Mouse (Mus musculus) T-cell, adult 2 months (primary cell): ENCODE data around the gene Zfp648.

Experiments
- DNase-seq: peaks from one replicate; pipeline ENCODE4 v3.0.0; 2022; ENCODE audit warnings: low spot score

Gene Zfp648

DNA sequence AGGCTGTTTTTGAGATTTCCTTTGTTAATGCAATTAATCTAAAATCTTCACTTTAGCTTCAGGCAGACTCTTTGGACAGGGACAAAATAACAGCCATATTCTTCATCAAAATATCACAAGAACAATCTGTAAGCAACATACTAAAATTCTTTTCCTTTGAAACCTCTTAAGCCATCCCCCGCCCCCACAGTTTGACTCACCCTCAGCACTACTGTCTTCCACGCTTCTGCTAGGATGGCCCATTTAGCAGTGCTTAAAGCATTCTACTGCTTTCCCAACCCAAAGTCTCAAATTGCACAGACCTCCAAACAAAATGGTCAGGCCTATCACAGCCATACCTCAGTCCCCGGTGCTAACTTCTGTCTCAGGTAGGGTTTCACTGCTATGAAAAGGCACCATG, 19.6 kb downstream of the Zfp648 start:
- DNase-seq: no peak

DNA sequence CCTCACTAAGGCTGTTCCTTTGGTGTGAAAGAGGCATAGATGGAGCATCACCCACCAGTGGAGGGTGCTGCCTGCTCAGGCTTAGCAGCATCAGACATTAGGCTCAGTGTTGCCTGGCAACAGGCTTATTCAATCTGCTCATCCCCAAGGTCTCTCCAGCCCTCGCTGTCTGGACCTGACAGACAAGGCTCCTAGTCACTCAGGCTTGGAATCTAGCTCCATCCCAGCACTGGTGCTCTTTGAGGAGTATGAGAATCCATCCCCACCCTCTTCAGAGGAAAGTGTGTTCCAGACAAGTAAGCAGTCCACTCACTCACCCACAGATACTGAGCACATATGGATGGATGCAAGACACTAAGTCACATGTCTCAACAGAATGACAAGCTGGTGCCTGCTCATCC, 22.8 kb downstream of the Zfp648 start:
- no peak for DNase-seq

DNA sequence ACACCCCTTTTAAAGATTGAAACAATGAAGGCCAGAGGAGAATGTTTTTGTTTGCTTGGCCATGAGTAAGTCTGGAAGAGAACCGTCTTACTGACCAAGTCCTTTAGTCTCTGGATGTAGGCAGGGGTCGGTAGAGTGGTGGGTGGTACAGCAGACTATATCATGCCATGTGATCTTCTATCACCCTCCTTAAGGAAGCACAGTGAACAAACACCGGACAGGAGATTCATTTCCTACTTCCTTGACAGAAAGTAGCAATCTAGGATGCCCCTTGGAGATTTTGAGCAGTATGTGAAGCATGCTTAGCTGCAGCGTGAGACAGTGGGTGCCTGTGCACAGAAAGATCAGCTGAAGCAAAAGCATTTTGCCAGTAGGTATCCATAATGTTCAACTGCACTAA, 31.6 kb downstream of the Zfp648 start:
- DNase-seq: no peak

DNA sequence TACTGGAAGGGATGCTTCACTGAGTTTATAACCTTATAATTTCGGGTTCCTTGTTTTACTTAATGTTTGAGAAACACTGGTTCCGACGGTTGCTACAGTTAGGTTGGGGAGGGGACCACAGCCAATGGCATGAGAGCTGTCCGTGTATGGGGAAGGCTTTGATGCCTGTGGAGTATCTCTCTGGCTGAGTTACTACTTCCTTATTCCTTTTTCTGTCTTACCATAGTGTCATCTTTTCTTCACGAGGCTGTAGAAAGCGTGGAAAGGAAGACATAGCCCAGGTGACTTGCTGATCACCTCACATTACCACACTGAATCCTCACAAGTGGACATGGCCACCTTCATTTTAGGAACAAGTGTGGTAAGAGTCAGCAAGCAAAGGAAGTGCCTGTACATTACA, 32.0 kb downstream of the Zfp648 start:
- DNase-seq: no peak

DNA sequence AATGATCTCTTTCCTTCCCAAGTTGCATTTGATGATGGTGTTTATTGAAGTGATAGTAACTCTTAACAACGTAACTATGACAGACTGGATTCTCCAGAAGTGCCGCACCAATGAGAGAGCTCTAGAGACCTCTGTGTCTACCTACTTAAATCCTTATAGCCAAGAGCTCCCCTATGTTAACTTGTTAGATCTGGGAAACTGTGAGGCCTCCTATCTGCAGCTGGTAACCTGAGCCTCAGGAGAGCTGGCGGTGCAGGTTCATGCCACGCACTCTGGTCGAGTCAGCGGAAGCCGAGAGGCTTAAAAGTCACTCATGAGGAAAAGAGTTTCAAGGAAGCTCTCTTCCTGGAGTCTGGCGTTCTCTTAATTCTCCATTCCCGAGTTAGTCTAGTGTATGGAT, 33.8 kb downstream of the Zfp648 start:
- no peak for DNase-seq

DNA sequence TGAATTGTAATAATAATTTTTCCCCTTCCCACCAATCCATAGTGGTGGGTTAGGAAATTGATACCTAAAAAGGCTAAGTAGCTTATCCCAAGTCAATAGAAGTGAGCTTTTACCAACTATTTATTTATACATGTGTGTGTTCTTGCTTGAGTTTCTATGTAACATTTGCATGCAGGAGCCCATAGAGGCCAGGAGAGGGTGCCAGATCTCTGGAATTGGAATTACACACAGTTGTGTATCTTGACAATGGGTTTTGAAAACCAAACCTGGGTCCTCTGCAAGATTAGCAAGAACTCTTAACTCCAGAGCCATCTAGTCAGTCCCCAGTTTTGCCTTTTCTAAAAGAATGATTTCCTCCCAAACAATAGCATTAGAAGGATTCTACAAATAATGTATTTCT, 37.9 kb downstream of the Zfp648 start:
- no peak for DNase-seq

DNA sequence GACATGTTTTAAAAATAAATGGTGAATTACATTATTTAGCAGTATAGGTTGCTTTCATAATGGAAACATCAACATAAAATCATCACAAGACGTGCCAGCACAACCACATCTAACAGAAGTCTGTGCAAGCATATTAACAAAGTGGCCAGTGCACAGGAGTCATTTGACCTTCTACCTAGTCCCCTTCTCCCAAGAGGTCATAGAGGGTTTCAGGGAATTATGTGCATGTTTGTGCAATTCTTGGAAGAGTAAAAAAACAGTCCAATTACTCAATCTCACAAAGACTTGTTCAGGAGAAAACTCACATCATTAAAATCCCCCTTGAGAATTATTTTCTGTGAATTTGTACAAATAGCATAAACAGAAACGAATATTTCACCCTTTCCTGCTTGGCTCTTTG, 50.2 kb downstream of the Zfp648 start:
- DNase-seq: no peak

DNA sequence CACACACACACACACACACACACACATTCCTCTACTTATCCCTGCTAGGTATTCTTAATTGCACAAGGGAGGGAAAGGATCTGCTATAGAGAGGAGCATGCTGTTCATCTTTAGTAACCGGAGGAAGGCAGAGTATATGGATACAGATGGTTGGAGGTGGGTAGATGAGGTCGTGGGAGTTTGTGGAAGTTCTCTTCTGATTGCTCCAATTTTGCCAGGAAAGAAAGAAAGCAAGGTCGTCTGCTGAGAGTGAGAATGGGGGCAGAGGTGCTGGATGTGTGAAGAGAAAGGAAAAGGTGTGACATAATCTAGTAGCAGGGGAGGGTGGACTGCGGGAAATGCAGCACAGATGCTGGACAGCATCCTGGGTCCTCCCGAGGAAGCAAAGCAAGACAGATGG, 51.8 kb downstream of the Zfp648 start:
- no peak for DNase-seq
